In the genomic region with DNA sequence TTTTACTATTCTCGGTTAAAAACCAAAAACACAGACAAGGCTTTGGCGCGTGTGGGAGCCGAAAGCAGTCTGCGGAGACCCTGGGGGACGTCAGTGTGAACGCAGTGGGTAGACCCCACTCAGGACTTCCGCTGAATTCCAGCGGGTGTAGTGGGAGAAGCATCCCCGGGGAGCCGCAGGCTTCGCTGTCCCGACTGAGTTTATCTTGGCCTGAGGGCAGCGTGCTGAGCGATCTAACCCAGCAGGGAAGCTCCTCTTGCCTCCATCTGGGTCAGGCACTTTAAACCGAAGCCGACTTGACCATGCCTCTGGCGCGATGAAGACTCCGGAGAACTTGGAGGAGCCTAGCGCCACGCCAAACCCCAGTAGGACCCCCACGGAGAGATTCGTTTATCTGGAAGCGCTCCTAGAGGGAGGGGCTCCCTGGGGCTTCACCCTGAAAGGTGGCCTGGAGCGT, we compare ENCODE assay signal across 8 mouse cellular contexts. TPM values are rescaled to one million over a fixed set of nuclear protein-coding genes. Genes with fewer than 3 reads are reported as not detected.
DNase-seq lines count a peak whose midpoint lies in the region; ATAC-seq lines count a peak whose summit lies in the region.

Gene Shroom3, plus strand, starts transcription at position 85 of the 457 bp plus-strand sequence.

- no peaks in the 10 kb centered on the region for H3K27me3 ChIP-seq in forebrain, embryonic 13.5 days
- H3K27me3 ChIP-seq in hindbrain, embryonic 15.5 days, result 0 out of 2 replicates have a peak, but pooled peaks cover 4% of the 10 kb centered on the region
- H3K27me3 ChIP-seq in liver, embryonic 12.5 days (replicated peaks), result peaks cover 51% of the 10 kb centered on the region
- H3K27me3 ChIP-seq in neural tube, embryonic 12.5 days (replicated peaks), result no peaks in the 10 kb centered on the region

- H3K36me3 ChIP-seq in forebrain, embryonic 13.5 days (ENCODE audit: poor library complexity, severe bottlenecking), result no peaks in the 10 kb centered on the region
- H3K36me3 ChIP-seq in hindbrain, embryonic 15.5 days, result no peaks in the 10 kb centered on the region
- no peaks in the 10 kb centered on the region for H3K36me3 ChIP-seq in liver, embryonic 12.5 days
- H3K36me3 ChIP-seq in neural tube, embryonic 12.5 days, result no peaks in the 10 kb centered on the region

- peak; percentile 27 for DNase-seq in ovary, postnatal 36 days (ENCODE audit: low spot score)
- no peak for DNase-seq in ovary, postnatal 10 days (ENCODE audit: low spot score)
- DNase-seq in thymus, postnatal 14 days, result no peak

- peak; percentile 39; the same call in 1 of the 2 replicates for ATAC-seq in forebrain, embryonic 13.5 days
- no peak for ATAC-seq in hindbrain, embryonic 15.5 days (ENCODE audit: low FRiP score, low read depth)
- ATAC-seq in liver, embryonic 12.5 days, result no peak
- ATAC-seq in neural tube, embryonic 12.5 days (ENCODE audit: low FRiP score, low read depth), result peak; percentile 22; the same call in 1 of the 2 replicates
- ATAC-seq in inflammation-experienced regulatory T-cells, adult 6 months, result no peak

- no peaks in the 10 kb centered on the region for H3K9me3 ChIP-seq in forebrain, embryonic 13.5 days (replicated peaks)
- H3K9me3 ChIP-seq in hindbrain, embryonic 15.5 days, result no peaks in the 10 kb centered on the region
- H3K9me3 ChIP-seq in liver, embryonic 12.5 days (replicated peaks), result no peaks in the 10 kb centered on the region
- no peaks in the 10 kb centered on the region for H3K9me3 ChIP-seq in neural tube, embryonic 12.5 days

- peak within 1 kb of the TSS; percentile 93 for H3K4me2 ChIP-seq in forebrain, embryonic 13.5 days
- H3K4me2 ChIP-seq in hindbrain, embryonic 15.5 days, result peak within 1 kb of the TSS; percentile 99
- H3K4me2 ChIP-seq in liver, embryonic 12.5 days, result peak within 1 kb of the TSS; percentile 58
- H3K4me2 ChIP-seq in neural tube, embryonic 12.5 days (replicated peaks), result peak within 1 kb of the TSS; percentile 92

- H3K27ac ChIP-seq in forebrain, embryonic 13.5 days, result peak within 1 kb of the TSS; percentile 85
- H3K27ac ChIP-seq in hindbrain, embryonic 15.5 days (replicated peaks), result peak within 1 kb of the TSS; percentile 43
- no peak within 1 kb of the TSS for H3K27ac ChIP-seq in liver, embryonic 12.5 days
- H3K27ac ChIP-seq in neural tube, embryonic 12.5 days, result no peak within 1 kb of the TSS

- under 1% methylated on average over 26 of the region's 26 CpGs for WGBS in forebrain, embryonic 13.5 days
- under 1% methylated on average over 26 of the region's 26 CpGs for WGBS in hindbrain, embryonic 15.5 days
- under 1% methylated on average over 26 of the region's 26 CpGs for WGBS in liver, embryonic 12.5 days (ENCODE audit: insufficient replicate concordance)
- WGBS in neural tube, embryonic 12.5 days, result under 1% methylated on average over 26 of the region's 26 CpGs

- H3K4me1 ChIP-seq in forebrain, embryonic 13.5 days, result peaks cover 15% of the 10 kb centered on the region; the same call in 1 of the 2 replicates
- H3K4me1 ChIP-seq in hindbrain, embryonic 15.5 days (replicated peaks), result peaks cover 15% of the 10 kb centered on the region
- no peaks in the 10 kb centered on the region for H3K4me1 ChIP-seq in liver, embryonic 12.5 days
- no peaks in the 10 kb centered on the region for H3K4me1 ChIP-seq in neural tube, embryonic 12.5 days

- peak within 1 kb of the TSS; percentile 65 for H3K4me3 ChIP-seq in forebrain, embryonic 13.5 days
- peak within 1 kb of the TSS; percentile 57 for H3K4me3 ChIP-seq in hindbrain, embryonic 15.5 days
- H3K4me3 ChIP-seq in liver, embryonic 12.5 days, result peak within 1 kb of the TSS; percentile 41
- H3K4me3 ChIP-seq in neural tube, embryonic 12.5 days, result peak within 1 kb of the TSS; percentile 48

- peak within 1 kb of the TSS; percentile 79 for H3K9ac ChIP-seq in forebrain, embryonic 13.5 days
- peak within 1 kb of the TSS; percentile 59 for H3K9ac ChIP-seq in hindbrain, embryonic 15.5 days
- no peak within 1 kb of the TSS for H3K9ac ChIP-seq in liver, embryonic 12.5 days
- H3K9ac ChIP-seq in neural tube, embryonic 12.5 days, result peak within 1 kb of the TSS; percentile 64

RNA-seq across cellular contexts. Expression of gene Shroom3, which starts in this region (rescaled TPM):
- 3.6 and 3.7 TPM in 2 replicates for polyA plus RNA-seq in forebrain, embryonic 13.5 days (2015; fragmentation: Nextera tagmentation; extraction: Ambion mirVana)
- 1.7 and 2.2 TPM in 2 replicates for polyA plus RNA-seq in hindbrain, embryonic 15.5 days (2015; fragmentation: Nextera tagmentation; extraction: Ambion mirVana)
- polyA plus RNA-seq in liver, embryonic 12.5 days (2016; fragmentation: Nextera tagmentation; extraction: Ambion mirVana), result 0.92 and 1.2 TPM in 2 replicates
- 4.7 and 6.2 TPM in 2 replicates for polyA plus RNA-seq in neural tube, embryonic 12.5 days (2016; fragmentation: Nextera tagmentation; extraction: Ambion mirVana)
- under 1 TPM in 1 of 3 experiments, not detected in 2; 0.05 TPM for polyA plus RNA-seq in inflammation-experienced regulatory T-cells, adult 6 months (2017; shearing (Covaris generic))

Comparison
In these comparisons a context has a peak if more than half of its experiments do, and no peak if none do; other contexts are left out.
1. ATAC-seq: peak in forebrain, embryonic 13.5 days (single experiment) and neural tube, embryonic 12.5 days (single experiment); none in hindbrain, embryonic 15.5 days (single experiment), liver, embryonic 12.5 days (single experiment) and inflammation-experienced regulatory T-cells, adult 6 months (single experiment).
2. H3K27ac ChIP-seq: peak in forebrain, embryonic 13.5 days (single experiment) and hindbrain, embryonic 15.5 days (single experiment); none in liver, embryonic 12.5 days (single experiment) and neural tube, embryonic 12.5 days (single experiment).
3. Peak in every context shown above with its lines, with median percentiles within 50 percentile points of each other: H3K4me2 ChIP-seq and H3K4me3 ChIP-seq.